Mouse (Mus musculus) cerebral cortex, adult 2 months (tissue): ENCODE data around the gene Taf4.

Source experiments
- WGBS: fragments of 180-500 bp; shearing (Covaris S2); methylation state at CpG from one replicate; pipeline ENCODE4 v1.1.7; 2018; 5-methylcytosine and 5-hydroxymethylcytosine counted together

Gene Taf4

DNA sequence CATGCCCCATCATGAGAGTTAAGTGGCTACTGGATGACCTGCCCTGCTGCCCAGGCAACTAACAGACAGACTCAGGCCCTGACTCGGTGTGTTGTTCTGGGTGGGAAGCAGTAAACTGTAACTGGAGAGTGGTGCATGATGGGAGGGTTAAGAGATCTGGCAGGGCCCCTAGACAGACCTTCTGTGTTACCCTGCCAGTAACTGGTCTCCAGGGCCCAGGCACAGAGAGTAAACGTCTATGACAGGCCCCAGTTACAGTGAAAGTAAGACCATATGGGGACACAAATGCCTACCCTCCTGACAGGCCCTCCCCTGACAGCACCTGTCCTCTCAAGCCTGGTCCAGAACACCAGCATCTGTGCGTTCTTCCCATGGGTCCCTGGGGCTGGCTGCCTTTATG is 113.8 kb downstream of the Taf4 start:
- WGBS, result 86% methylated on average over 3 of the region's 3 CpGs
